Comparison of ENCODE assay signal across 9 mouse cellular contexts in genomic region chr1:39868825-39869571, GRCm38 (mm10). TPM values are rescaled to one million over a fixed set of nuclear protein-coding genes. Genes with fewer than 3 reads are reported as not detected.
DNase-seq lines count a peak whose midpoint lies in the region; ATAC-seq and TF ChIP-seq lines count a peak whose summit lies in the region.
"Had no signal": no experiment of that assay in that cellular context is flagged by ENCODE, and none has a peak within 500 bp of the region (broad histone marks: within the 10 kb centered on the region; RNA-seq: fewer than 3 reads in every experiment).

No protein-coding gene starts in this region.

- ATAC-seq in hindbrain, embryonic 12.5 days (ENCODE audit: low FRiP score) = 0 out of 2 replicates have a peak, but pooled peaks have one; percentile 38
- ATAC-seq in hindbrain, embryonic 14.5 days (ENCODE audit: low FRiP score) = no peak
- no peak; the same call in 1 of the 2 replicates for ATAC-seq in liver, embryonic 13.5 days (ENCODE audit: low read depth)
- ATAC-seq in megakaryocyte, adult 5-6 weeks (ENCODE audit: poor library complexity, severe bottlenecking) = no peak

- no peaks in the 10 kb centered on the region for H3K27me3 ChIP-seq in hindbrain, embryonic 12.5 days
- no peaks in the 10 kb centered on the region for H3K27me3 ChIP-seq in hindbrain, embryonic 14.5 days (ENCODE audit: control insufficient read depth, insufficient read depth, low read length)
- no peaks in the 10 kb centered on the region for H3K27me3 ChIP-seq in liver, embryonic 13.5 days

- H3K36me3 ChIP-seq in hindbrain, embryonic 12.5 days = no peaks in the 10 kb centered on the region
- no peaks in the 10 kb centered on the region for H3K36me3 ChIP-seq in hindbrain, embryonic 14.5 days (replicated peaks; ENCODE audit: control insufficient read depth, insufficient read depth)
- H3K36me3 ChIP-seq in liver, embryonic 13.5 days = no peaks in the 10 kb centered on the region

- peaks cover 22% of the 10 kb centered on the region for H3K4me1 ChIP-seq in hindbrain, embryonic 12.5 days
- 0 out of 2 replicates have a peak, but pooled peaks cover 7% of the 10 kb centered on the region for H3K4me1 ChIP-seq in hindbrain, embryonic 14.5 days (replicated peaks; ENCODE audit: control insufficient read depth, insufficient read depth, low read length)
- peaks cover 47% of the 10 kb centered on the region for H3K4me1 ChIP-seq in liver, embryonic 13.5 days (replicated peaks)

- no peak for TF ChIP-seq CTCF in layer of hippocampus, adult 2 months (conservative IDR thresholded peaks at IDR 0.05)

- 63% methylated on average over 10 of the region's 10 CpGs for WGBS in hindbrain, embryonic 12.5 days
- 72% methylated on average over 10 of the region's 10 CpGs for WGBS in hindbrain, embryonic 14.5 days
- WGBS in liver, embryonic 13.5 days (ENCODE audit: insufficient replicate concordance) = 49% methylated on average over 10 of the region's 10 CpGs

- no peak overlapping the region for H3K27ac ChIP-seq in hindbrain, embryonic 12.5 days
- no peak overlapping the region for H3K27ac ChIP-seq in hindbrain, embryonic 14.5 days
- peak overlapping the region; percentile 76 for H3K27ac ChIP-seq in liver, embryonic 13.5 days
- no peak overlapping the region for H3K27ac ChIP-seq in layer of hippocampus, adult 2 months

- no peaks in the 10 kb centered on the region for H3K9me3 ChIP-seq in hindbrain, embryonic 12.5 days (replicated peaks)
- no peaks in the 10 kb centered on the region for H3K9me3 ChIP-seq in hindbrain, embryonic 14.5 days (ENCODE audit: control insufficient read depth, low read length)
- no peaks in the 10 kb centered on the region for H3K9me3 ChIP-seq in liver, embryonic 13.5 days (replicated peaks)

- no peak overlapping the region for H3K4me3 ChIP-seq in hindbrain, embryonic 12.5 days
- H3K4me3 ChIP-seq in hindbrain, embryonic 14.5 days (replicated peaks; ENCODE audit: low read length) = no peak overlapping the region
- no peak overlapping the region for H3K4me3 ChIP-seq in liver, embryonic 13.5 days (replicated peaks)
- H3K4me3 ChIP-seq in layer of hippocampus, adult 2 months = no peak overlapping the region

- no peak for DNase-seq in hindbrain, embryonic 14.5 days (ENCODE audit: low spot score)
- peak; percentile 63 to 73 for DNase-seq in cerebellum, postnatal 25 days
- peak; percentile 70 to 72 for DNase-seq in heart, postnatal 10 days
- no peak for DNase-seq in liver, embryonic 13.5 days
- no peak for DNase-seq in layer of hippocampus, adult 2 months (ENCODE audit: low spot score in 2 of 2)
- DNase-seq in lung, postnatal 25 days (ENCODE audit: low spot score) = no peak

- intact Hi-C loops in heart, postnatal 10 days (cut with DNase I) = loop anchor here (2.0 to 5.0 kb wide), 2 partner anchors 32 to 107 kb away; partner anchors contain the start of gene Map4k4

- no peak overlapping the region for H3K4me2 ChIP-seq in hindbrain, embryonic 12.5 days (replicated peaks)
- no peak overlapping the region for H3K4me2 ChIP-seq in hindbrain, embryonic 14.5 days (replicated peaks)
- H3K4me2 ChIP-seq in liver, embryonic 13.5 days = no peak overlapping the region
- H3K4me2 ChIP-seq: midbrain, embryonic 11.5 days had no signal

- no peak overlapping the region for H3K9ac ChIP-seq in hindbrain, embryonic 12.5 days
- H3K9ac ChIP-seq in hindbrain, embryonic 14.5 days = no peak overlapping the region
- no peak overlapping the region for H3K9ac ChIP-seq in liver, embryonic 13.5 days

RNA-seq across cellular contexts. Expression of gene Map4k4, which starts 31.7 kb away (rescaled TPM):
- polyA plus RNA-seq in hindbrain, embryonic 12.5 days (2016; fragmentation: Nextera tagmentation; extraction: Ambion mirVana) = 65.6 and 66.2 TPM in 2 replicates
- polyA plus RNA-seq in hindbrain, embryonic 14.5 days (2014; fragmentation: Nextera tagmentation; extraction: Ambion mirVana) = 46.5 and 51.2 TPM in 2 replicates
- 100 to 1,000 TPM; 187 to 216 TPM for total RNA-seq in heart, postnatal 10 days (2021)
- 3.5 and 3.8 TPM in 2 replicates for polyA plus RNA-seq in liver, embryonic 13.5 days (2015; fragmentation: Nextera tagmentation; extraction: Ambion mirVana)
- total RNA-seq in megakaryocyte, adult 5-6 weeks (2015) = 52.1 and 52.3 TPM in 2 replicates
- 190 and 228 TPM in 2 replicates for total RNA-seq in megakaryocyte, adult 5-6 weeks (2017)
- 100 to 1,000 TPM; 134 to 145 TPM for total RNA-seq in layer of hippocampus, adult 2 months (2021)

Comparison
In these comparisons a context has a peak if more than half of its experiments do, and no peak if none do; other contexts are left out.
1. DNase-seq: peak in cerebellum, postnatal 25 days (2 of 2) and heart, postnatal 10 days (2 of 2); none in hindbrain, embryonic 14.5 days (single experiment), liver, embryonic 13.5 days (single experiment), layer of hippocampus, adult 2 months (0 of 2) and lung, postnatal 25 days (single experiment).